Mouse (Mus musculus) heart, postnatal 25 days (tissue): ENCODE measurements around the gene Kat14. TPM values are rescaled to one million over a fixed set of nuclear protein-coding genes. Genes with fewer than 3 reads are reported as not detected.
A peak's percentile ranks its signal among the peaks of the same experiment; 100 is the strongest.

Experiments used
- DNase-seq: peaks from one replicate; pipeline ENCODE4 v3.0.0; 2022; ENCODE audit warnings: low spot score
- intact Hi-C: fragments of 180-260 bp; cut with DNase I; formaldehyde crosslinking; loops from one replicate; pipeline ENCODE4 v1.15.1; 2025
- total RNA-seq, 2 experiments: library from RNA; stranded (reverse); gene quantifications; 2 replicates each; pipeline ENCODE4 v1.2.3; 2021

The Kat14 gene
- total RNA-seq, 2 experiments from 2014 or later, result 21.2 to 21.5 TPM

- intact Hi-C loops, result no loop called here
- DNase-seq, result no peak
Measured at GRCm38 (mm10) chr2:144439191-144439700, 70.5 kb downstream of the Kat14 start.

GRCm38 (mm10) chr2:144441386-144441915 lies 72.7 kb downstream of the Kat14 start:
- DNase-seq, result no peak

GRCm38 (mm10) chr2:144446360-144446999 lies 77.7 kb downstream of the Kat14 start:
- DNase-seq, result no peak
- intact Hi-C loops, result no loop called here

More at GRCm38 (mm10) chr2:144441386-144441915, 72.7 kb downstream of the Kat14 start:
- intact Hi-C loops, result no loop called here

GRCm38 (mm10) chr2:144450378-144450777 lies 81.6 kb downstream of the Kat14 start:
- intact Hi-C loops, result loop anchor here (5.0 to 10.0 kb wide), 4 partner anchors 103 to 613 kb away; partner anchors contain the start of gene Bfsp1

GRCm38 (mm10) chr2:144452364-144453008 lies 83.7 kb downstream of the Kat14 start:
- DNase-seq, result peak; percentile 16

More at GRCm38 (mm10) chr2:144450378-144450777, 81.6 kb downstream of the Kat14 start:
- DNase-seq, result no peak

More at GRCm38 (mm10) chr2:144452364-144453008, 83.7 kb downstream of the Kat14 start:
- intact Hi-C loops, result loop anchor here (2.0 to 10.0 kb wide), 6 partner anchors 105 to 1340 kb away; partner anchors contain the start of gene Bfsp1

Other genes starting within 250 kb of the Kat14 start
- gene Mgme1, start 98.3 kb upstream of the Kat14 start, total RNA-seq, result 10 to 100 TPM; 12.3 to 12.4 TPM
- gene Snx5, start 98.1 kb upstream of the Kat14 start, total RNA-seq, result 10 to 100 TPM; 47.7 to 48.8 TPM
- gene Ovol2, start 36.8 kb upstream of the Kat14 start, total RNA-seq, result not detected
- gene Pet117, start within 50 bp of the Kat14 start, total RNA-seq, result 1 to 10 TPM; 8.0 to 9.4 TPM
- gene Dzank1, start 158.4 kb downstream of the Kat14 start, total RNA-seq, result 1 to 10 TPM in 1 of 2 experiments, under 1 TPM in 1; 0.70 to 2.1 TPM
- 10 to 100 TPM; 10.6 to 10.8 TPM for gene Polr3f, start 158.7 kb downstream of the Kat14 start, total RNA-seq
- gene Rbbp9, start 181.9 kb downstream of the Kat14 start, total RNA-seq, result 10 to 100 TPM; 10.4 to 12.1 TPM
- 10 to 100 TPM; 22.5 to 28.1 TPM for gene Sec23b, start 187.2 kb downstream of the Kat14 start, total RNA-seq
- 10 to 100 TPM; 92.0 to 94.9 TPM for gene Smim26, start 225.1 kb downstream of the Kat14 start, total RNA-seq
- 10 to 100 TPM; 10.9 to 11.2 TPM for gene Dtd1, start 230.9 kb downstream of the Kat14 start, total RNA-seq